Mouse (Mus musculus): ENCODE results near the gene Fat1. TPM values are rescaled to one million over a fixed set of nuclear protein-coding genes. Genes with fewer than 3 reads are reported as not detected.
"Not testable (repeated sequence)": the region's sequence is repeated elsewhere in the genome, so short reads cannot be mapped to it uniquely, and the experiment has no call there.

The Fat1 gene
- polyA plus RNA-seq, 1 experiment, result 34.8 TPM

- DNase-seq (ENCODE audit: low read depth), result no peak
These were observed 129.1 kb downstream of the Fat1 start for GRCm38 (mm10) chr8:45064197-45064869.

GRCm38 (mm10) chr8:45065391-45065790, 130.1 kb downstream of the Fat1 start:
- DNase-seq (ENCODE audit: low read depth), result not testable (repeated sequence)

- DNase-seq (ENCODE audit: low read depth), result no peak
These were observed 133.6 kb downstream of the Fat1 start, which contains the start of gene Mtnr1a for GRCm38 (mm10) chr8:45068759-45069386. Gene Mtnr1a (plus strand): TSS chr8:45069137.

- no peak for DNase-seq (ENCODE audit: low read depth)
These were observed 135.7 kb downstream of the Fat1 start for GRCm38 (mm10) chr8:45070949-45071348.

GRCm38 (mm10) chr8:45080850-45081249, 145.6 kb downstream of the Fat1 start:
- no peak for DNase-seq (ENCODE audit: low read depth)

GRCm38 (mm10) chr8:45093599-45093998, 158.4 kb downstream of the Fat1 start:
- DNase-seq (ENCODE audit: low read depth), result no peak

Other genes with a start within 250 kb of the Fat1 start
- not detected in 2 replicates for gene Mtnr1a, start 133.7 kb downstream of the Fat1 start, polyA plus RNA-seq (2012; rRNA removed)

Data from gonadal fat pad, adult 2 months (tissue).